Mouse (Mus musculus): ENCODE measurements around the gene Fut8. TPM values are rescaled to one million over a fixed set of nuclear protein-coding genes. Genes with fewer than 3 reads are reported as not detected.

Gene Fut8
- polyA plus RNA-seq, 1 experiment from 2014 or later, result 37.5 TPM

- H3K9me3 ChIP-seq, result no peaks in the 10 kb centered on the region
- H3K27ac ChIP-seq (replicated peaks), result no peak overlapping the region
- H3K9ac ChIP-seq (replicated peaks), result no peak overlapping the region
- no peak overlapping the region for H3K4me2 ChIP-seq (replicated peaks)
- no peaks in the 10 kb centered on the region for H3K36me3 ChIP-seq
- no peak for ATAC-seq (replicated peaks)
- WGBS, result 76% methylated on average over 5 of the region's 5 CpGs
- no peak overlapping the region for H3K4me3 ChIP-seq
- no peaks in the 10 kb centered on the region for H3K4me1 ChIP-seq
- no peaks in the 10 kb centered on the region for H3K27me3 ChIP-seq
These were observed 31.1 kb upstream of the Fut8 start for GRCm38 (mm10) chr12:77206852-77207251.

GRCm38 (mm10) chr12:77208056-77208455 is 29.9 kb upstream of the Fut8 start:
- Histone ChIP-seq H3K27ac (replicated peaks) (no peak overlapping the region), H3K27me3 (no peaks in the 10 kb centered on the region), H3K4me1 (no peaks in the 10 kb centered on the region), H3K4me3 (no peak overlapping the region), H3K9ac (replicated peaks) (no peak overlapping the region), H3K9me3 (no peaks in the 10 kb centered on the region), H3K4me2 (replicated peaks) (no peak overlapping the region), H3K36me3 (no peaks in the 10 kb centered on the region)
- ATAC-seq (replicated peaks), result no peak
- 98% methylated on average over 2 of the region's 2 CpGs for WGBS

GRCm38 (mm10) chr12:77208576-77209180 is 29.2 kb upstream of the Fut8 start:
- H3K9me3 ChIP-seq, result no peaks in the 10 kb centered on the region
- 65% methylated on average over 5 of the region's 5 CpGs for WGBS
- H3K4me3 ChIP-seq, result no peak overlapping the region
- no peaks in the 10 kb centered on the region for H3K27me3 ChIP-seq
- H3K27ac ChIP-seq (replicated peaks), result no peak overlapping the region
- no peak overlapping the region for H3K9ac ChIP-seq (replicated peaks)
- ATAC-seq (replicated peaks), result no peak
- H3K4me1 ChIP-seq, result no peaks in the 10 kb centered on the region
- H3K36me3 ChIP-seq, result no peaks in the 10 kb centered on the region
- no peak overlapping the region for H3K4me2 ChIP-seq (replicated peaks)

GRCm38 (mm10) chr12:77211695-77212208 is 26.2 kb upstream of the Fut8 start:
- no peaks in the 10 kb centered on the region for H3K4me1 ChIP-seq
- ATAC-seq (replicated peaks), result no peak
- H3K9me3 ChIP-seq, result no peaks in the 10 kb centered on the region
- H3K9ac ChIP-seq (replicated peaks), result no peak overlapping the region
- no peak overlapping the region for H3K4me3 ChIP-seq
- H3K27me3 ChIP-seq, result no peaks in the 10 kb centered on the region
- no peak overlapping the region for H3K27ac ChIP-seq (replicated peaks)
- no peaks in the 10 kb centered on the region for H3K36me3 ChIP-seq
- 91% methylated on average over 7 of the region's 7 CpGs for WGBS
- H3K4me2 ChIP-seq (replicated peaks), result no peak overlapping the region

GRCm38 (mm10) chr12:77213896-77214564 is 23.9 kb upstream of the Fut8 start:
- ATAC-seq (replicated peaks), result no peak
- Histone ChIP-seq H3K4me2 (replicated peaks) (no peak overlapping the region), H3K4me1 (no peaks in the 10 kb centered on the region), H3K4me3 (no peak overlapping the region), H3K9me3 (no peaks in the 10 kb centered on the region), H3K27ac (replicated peaks) (no peak overlapping the region), H3K9ac (replicated peaks) (no peak overlapping the region), H3K36me3 (no peaks in the 10 kb centered on the region), H3K27me3 (no peaks in the 10 kb centered on the region)
- 81% methylated on average over 6 of the region's 6 CpGs for WGBS

GRCm38 (mm10) chr12:77214565-77214909 is 23.4 kb upstream of the Fut8 start:
- Histone ChIP-seq H3K4me3 (no peak overlapping the region), H3K4me1 (no peaks in the 10 kb centered on the region), H3K27ac (replicated peaks) (no peak overlapping the region), H3K9ac (replicated peaks) (no peak overlapping the region), H3K4me2 (replicated peaks) (no peak overlapping the region), H3K27me3 (no peaks in the 10 kb centered on the region), H3K36me3 (no peaks in the 10 kb centered on the region), H3K9me3 (no peaks in the 10 kb centered on the region)
- WGBS, result 83% methylated on average over 3 of the region's 3 CpGs
- no peak for ATAC-seq (replicated peaks)

- Histone ChIP-seq H3K27me3 (no peaks in the 10 kb centered on the region), H3K36me3 (no peaks in the 10 kb centered on the region), H3K9ac (replicated peaks) (no peak overlapping the region), H3K9me3 (no peaks in the 10 kb centered on the region), H3K4me2 (replicated peaks) (no peak overlapping the region), H3K4me3 (no peak overlapping the region), H3K4me1 (no peaks in the 10 kb centered on the region), H3K27ac (replicated peaks) (no peak overlapping the region)
- no peak for ATAC-seq (replicated peaks)
- 79% methylated on average over 11 of the region's 11 CpGs for WGBS
These were observed 21.3 kb upstream of the Fut8 start for GRCm38 (mm10) chr12:77216511-77217192.

- H3K9me3 ChIP-seq, result no peaks in the 10 kb centered on the region
- no peaks in the 10 kb centered on the region for H3K27me3 ChIP-seq
- H3K36me3 ChIP-seq, result no peaks in the 10 kb centered on the region
- H3K4me3 ChIP-seq, result no peak overlapping the region
- no peak overlapping the region for H3K27ac ChIP-seq (replicated peaks)
- no peak overlapping the region for H3K4me2 ChIP-seq (replicated peaks)
- no peak overlapping the region for H3K9ac ChIP-seq (replicated peaks)
- no peaks in the 10 kb centered on the region for H3K4me1 ChIP-seq
- WGBS, result 76% methylated on average over 5 of the region's 5 CpGs
- no peak for ATAC-seq (replicated peaks)
These were observed 17.3 kb upstream of the Fut8 start for GRCm38 (mm10) chr12:77220616-77221015.

- Histone ChIP-seq H3K36me3 (no peaks in the 10 kb centered on the region), H3K9ac (replicated peaks) (no peak overlapping the region), H3K27ac (replicated peaks) (no peak overlapping the region), H3K9me3 (no peaks in the 10 kb centered on the region), H3K4me2 (replicated peaks) (no peak overlapping the region), H3K4me3 (no peak overlapping the region), H3K4me1 (no peaks in the 10 kb centered on the region), H3K27me3 (no peaks in the 10 kb centered on the region)
- WGBS, result 79% methylated on average over 6 of the region's 6 CpGs
- ATAC-seq (replicated peaks), result no peak
These were observed 15.6 kb upstream of the Fut8 start for GRCm38 (mm10) chr12:77222272-77222874.

- H3K4me3 ChIP-seq, result no peak overlapping the region
- H3K9me3 ChIP-seq, result no peaks in the 10 kb centered on the region
- no peaks in the 10 kb centered on the region for H3K4me1 ChIP-seq
- no peak overlapping the region for H3K4me2 ChIP-seq (replicated peaks)
- no peak for ATAC-seq (replicated peaks)
- WGBS, result 87% methylated on average over 3 of the region's 3 CpGs
- no peak overlapping the region for H3K27ac ChIP-seq (replicated peaks)
- H3K36me3 ChIP-seq, result no peaks in the 10 kb centered on the region
- no peaks in the 10 kb centered on the region for H3K27me3 ChIP-seq
- no peak overlapping the region for H3K9ac ChIP-seq (replicated peaks)
These were observed 14.3 kb upstream of the Fut8 start for GRCm38 (mm10) chr12:77223595-77223994.

GRCm38 (mm10) chr12:77224121-77224520 is 13.8 kb upstream of the Fut8 start:
- no peak overlapping the region for H3K9ac ChIP-seq (replicated peaks)
- H3K4me3 ChIP-seq, result no peak overlapping the region
- no peaks in the 10 kb centered on the region for H3K36me3 ChIP-seq
- no peak for ATAC-seq (replicated peaks)
- no peaks in the 10 kb centered on the region for H3K27me3 ChIP-seq
- no peak overlapping the region for H3K4me2 ChIP-seq (replicated peaks)
- H3K9me3 ChIP-seq, result no peaks in the 10 kb centered on the region
- 85% methylated on average over 4 of the region's 4 CpGs for WGBS
- no peaks in the 10 kb centered on the region for H3K4me1 ChIP-seq
- no peak overlapping the region for H3K27ac ChIP-seq (replicated peaks)

GRCm38 (mm10) chr12:77224891-77225290 is 13.0 kb upstream of the Fut8 start:
- ATAC-seq (replicated peaks), result no peak

More at GRCm38 (mm10) chr12:77224891-77225290, 13.0 kb upstream of the Fut8 start:
- H3K9ac ChIP-seq (replicated peaks), result no peak overlapping the region
- 77% methylated on average over 4 of the region's 4 CpGs for WGBS
- H3K4me3 ChIP-seq, result no peak overlapping the region
- H3K9me3 ChIP-seq, result no peaks in the 10 kb centered on the region
- no peaks in the 10 kb centered on the region for H3K27me3 ChIP-seq
- no peaks in the 10 kb centered on the region for H3K36me3 ChIP-seq
- no peak overlapping the region for H3K4me2 ChIP-seq (replicated peaks)
- H3K4me1 ChIP-seq, result no peaks in the 10 kb centered on the region
- no peak overlapping the region for H3K27ac ChIP-seq (replicated peaks)
